Mouse (Mus musculus) spleen, adult 2 months (tissue): Measurements from ENCODE around the gene Iqgap2.

Experiments
- CTCF ChIP-seq: fragments of 200-500 bp; IDR thresholded peaks from 2 replicates; pipeline ENCODE4 v1.5.1; 2011; ENCODE audit warnings: mild to moderate bottlenecking, inconsistent platforms; ENCODE audit not compliant: insufficient read depth, insufficient read length, insufficient replicate concordance; ENCODE audit errors: extremely low read depth
- POLR2A ChIP-seq: fragments of 200-500 bp; IDR thresholded peaks from 2 replicates; pipeline ENCODE4 v1.6.1; 2011; ENCODE audit warnings: low read depth, low read length, inconsistent platforms

DNA sequence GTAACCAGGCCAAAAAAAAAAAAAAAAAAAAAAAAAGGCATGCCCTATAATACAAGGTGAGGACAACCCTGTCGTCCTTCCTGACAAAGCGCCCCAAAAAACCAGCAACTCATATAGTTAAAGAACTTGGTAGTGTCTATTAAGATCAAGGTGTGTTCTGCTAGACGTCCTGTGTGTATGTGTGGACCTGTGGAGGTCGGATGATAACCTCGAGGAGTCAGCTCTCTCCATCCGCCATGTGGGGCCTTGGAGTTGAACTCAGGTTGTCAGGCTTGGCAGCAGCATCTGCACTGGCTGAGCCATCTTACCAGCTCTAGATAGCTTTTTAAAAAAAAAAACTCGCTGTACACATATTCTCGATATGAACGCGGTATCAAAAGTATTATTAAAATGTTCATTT lies 2.4 kb downstream of the Iqgap2 start:
- TF ChIP-seq CTCF = no peak
- no peak for TF ChIP-seq POLR2A
